Mouse (Mus musculus) forebrain, embryonic 13.5 days (tissue): ENCODE results near the gene Fgfr1op. TPM values are rescaled to one million over a fixed set of nuclear protein-coding genes. Genes with fewer than 3 reads are reported as not detected.

Experiments
- ATAC-seq: fragments of 200-750 bp; cut with Nextera tagmentation; 2 replicates; pipeline ENCODE4 v1.8.0; 2017
- H3K27ac ChIP-seq: fragments of 300-500 bp; sonication (generic); 2 replicates; pipeline ENCODE4 v1.5.1; 2015; ENCODE audit warnings: inconsistent platforms, mild to moderate bottlenecking, moderate library complexity
- H3K27me3 ChIP-seq: fragments of 300-500 bp; sonication (generic); 2 replicates; pipeline ENCODE4 v1.6.1; 2015; ENCODE audit warnings: mild to moderate bottlenecking, inconsistent platforms
- H3K36me3 ChIP-seq: fragments of 300-500 bp; sonication (generic); 2 replicates; pipeline ENCODE4 v1.6.1; 2015; ENCODE audit warnings: mild to moderate bottlenecking, inconsistent platforms; ENCODE audit not compliant: poor library complexity, severe bottlenecking
- H3K4me1 ChIP-seq: fragments of 300-500 bp; sonication (generic); 2 replicates; pipeline ENCODE4 v1.6.1; 2015; ENCODE audit warnings: inconsistent platforms
- H3K4me2 ChIP-seq: fragments of 300-500 bp; sonication (generic); 2 replicates; pipeline ENCODE4 v1.6.1; 2015; ENCODE audit warnings: inconsistent platforms, mild to moderate bottlenecking, moderate library complexity
- H3K4me3 ChIP-seq: fragments of 300-500 bp; sonication (generic); 2 replicates; pipeline ENCODE4 v1.5.1; 2015; ENCODE audit warnings: mild to moderate bottlenecking, inconsistent platforms
- H3K9ac ChIP-seq: fragments of 300-500 bp; sonication (generic); 2 replicates; pipeline ENCODE4 v1.6.1; 2015; ENCODE audit warnings: mild to moderate bottlenecking, inconsistent platforms
- H3K9me3 ChIP-seq: fragments of 300-500 bp; sonication (generic); replicated peaks from 2 replicates; pipeline ENCODE4 v1.6.1; 2016; ENCODE audit warnings: inconsistent platforms
- WGBS: fragments of 180-500 bp; shearing (Covaris S2); methylation state at CpG from one replicate; pipeline ENCODE4 v1.1.7; 2015; 5-methylcytosine and 5-hydroxymethylcytosine counted together
- polyA plus RNA-seq: library from polyadenylated mRNA; unstranded; fragments of >200 nt; fragmentation: Nextera tagmentation; extraction: Ambion mirVana; gene quantifications from 2 replicates; pipeline ENCODE4 v1.2.1, GENCODE M21; 2015

The Fgfr1op gene
- polyA plus RNA-seq, 1 experiment from 2014 or later, result 28.8 TPM

DNA sequence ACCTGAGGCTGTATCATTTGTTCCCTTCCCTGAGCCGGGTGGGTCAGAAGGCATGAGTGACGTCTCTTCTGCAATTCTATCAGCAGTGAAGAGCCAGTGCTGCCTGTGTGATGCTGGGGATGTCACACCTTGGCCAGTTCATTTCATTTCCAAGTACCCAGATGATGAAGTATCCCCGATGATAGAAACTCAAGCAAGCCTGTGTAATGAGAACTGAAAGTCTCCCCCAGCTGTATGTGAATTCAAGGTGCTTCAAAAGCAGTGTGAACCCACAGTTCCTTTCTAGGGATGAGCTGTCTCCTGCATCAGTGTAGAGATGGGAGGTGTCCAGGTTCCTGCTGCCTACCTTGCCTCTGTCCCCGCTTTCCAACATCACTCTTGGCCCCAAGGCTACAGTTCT lies 69.2 kb downstream of the Fgfr1op start:
- WGBS, result 88% methylated on average over 4 of the region's 4 CpGs
- H3K9me3 ChIP-seq, result no peaks in the 10 kb centered on the region
- ATAC-seq, result no peak

DNA sequence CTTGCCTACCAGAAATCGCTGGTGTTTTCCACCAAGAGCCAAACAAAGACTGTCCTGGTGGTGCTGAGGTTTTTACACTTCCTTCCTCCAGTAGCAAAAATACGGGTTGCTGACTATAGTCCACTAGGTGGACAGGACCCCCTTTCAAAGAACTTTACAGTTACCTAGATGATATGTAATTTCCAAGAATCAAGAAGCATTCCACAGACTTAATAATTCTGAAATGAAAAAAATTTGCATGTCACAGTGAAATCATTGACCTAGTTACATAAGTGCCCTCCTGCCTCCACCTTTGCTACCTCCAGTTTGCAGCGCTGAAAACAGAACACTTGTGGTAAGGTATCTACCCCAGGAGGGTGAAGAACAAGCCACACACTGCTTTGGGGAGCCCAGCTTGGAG lies 70.4 kb downstream of the Fgfr1op start, which contains the start of gene Ccr6:
TSS of gene Ccr6 (plus strand) at position 301 of the 400 bp plus-strand sequence.
- H3K9me3 ChIP-seq, result no peaks in the 10 kb centered on the region
- H3K4me3 ChIP-seq, result no peak within 1 kb of the TSS
- ATAC-seq, result no peak
- H3K27me3 ChIP-seq, result 0 out of 2 replicates have a peak, but pooled peaks cover 3% of the 10 kb centered on the region
- H3K36me3 ChIP-seq, result no peaks in the 10 kb centered on the region
- no peaks in the 10 kb centered on the region for H3K4me1 ChIP-seq
- no peak within 1 kb of the TSS for H3K4me2 ChIP-seq
- H3K9ac ChIP-seq, result no peak within 1 kb of the TSS
- WGBS, result 83% methylated on average over 3 of the region's 3 CpGs
- no peak within 1 kb of the TSS for H3K27ac ChIP-seq

More for the DNA sequence above, 69.2 kb downstream of the Fgfr1op start:
- no peaks in the 10 kb centered on the region for H3K4me1 ChIP-seq
- no peak overlapping the region for H3K4me2 ChIP-seq
- no peak overlapping the region for H3K27ac ChIP-seq
- no peaks in the 10 kb centered on the region for H3K36me3 ChIP-seq
- H3K4me3 ChIP-seq, result no peak overlapping the region
- H3K9ac ChIP-seq, result no peak overlapping the region
- 0 out of 2 replicates have a peak, but pooled peaks cover 3% of the 10 kb centered on the region for H3K27me3 ChIP-seq

DNA sequence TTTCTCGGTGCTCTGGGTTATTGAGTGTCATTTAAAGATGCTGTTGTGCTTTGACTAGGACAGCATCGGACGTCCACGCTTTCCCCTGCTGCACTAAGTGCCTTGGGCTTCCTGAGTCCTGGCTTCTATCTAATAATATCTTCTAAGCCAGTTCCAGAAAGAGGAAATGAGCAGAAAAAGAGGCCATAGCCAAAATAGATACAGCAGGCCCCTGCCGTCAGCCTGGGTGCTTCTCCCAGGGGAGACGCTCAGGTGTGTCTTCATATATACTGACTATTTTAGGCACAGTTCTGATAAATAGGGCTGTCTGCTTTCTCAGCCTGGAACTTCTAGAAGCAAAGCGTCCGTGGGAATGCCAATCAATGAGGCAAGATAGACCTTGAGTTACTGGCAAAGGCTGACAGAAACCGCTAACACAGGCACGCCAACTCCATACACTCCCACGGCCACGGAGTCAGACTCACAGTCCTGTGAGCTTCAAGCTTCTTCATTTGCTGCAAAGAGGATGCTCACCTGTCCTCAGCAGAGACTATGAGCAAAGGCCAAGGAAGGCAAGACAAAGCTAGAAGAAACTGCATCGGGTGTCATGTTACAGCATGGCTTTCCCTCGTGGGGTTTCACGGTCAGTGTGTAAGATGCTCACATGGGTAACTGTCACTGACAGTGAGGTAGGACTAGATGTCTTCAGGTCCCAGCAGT lies 72.9 kb downstream of the Fgfr1op start:
- no peak overlapping the region for H3K27ac ChIP-seq
- no peaks in the 10 kb centered on the region for H3K4me1 ChIP-seq
- 0 out of 2 replicates have a peak, but pooled peaks cover 3% of the 10 kb centered on the region for H3K27me3 ChIP-seq
- H3K9ac ChIP-seq, result no peak overlapping the region
- no peak overlapping the region for H3K4me3 ChIP-seq
- no peak overlapping the region for H3K4me2 ChIP-seq
- WGBS, result 85% methylated on average over 15 of the region's 15 CpGs
- H3K9me3 ChIP-seq, result no peaks in the 10 kb centered on the region
- no peaks in the 10 kb centered on the region for H3K36me3 ChIP-seq
- ATAC-seq, result no peak

DNA sequence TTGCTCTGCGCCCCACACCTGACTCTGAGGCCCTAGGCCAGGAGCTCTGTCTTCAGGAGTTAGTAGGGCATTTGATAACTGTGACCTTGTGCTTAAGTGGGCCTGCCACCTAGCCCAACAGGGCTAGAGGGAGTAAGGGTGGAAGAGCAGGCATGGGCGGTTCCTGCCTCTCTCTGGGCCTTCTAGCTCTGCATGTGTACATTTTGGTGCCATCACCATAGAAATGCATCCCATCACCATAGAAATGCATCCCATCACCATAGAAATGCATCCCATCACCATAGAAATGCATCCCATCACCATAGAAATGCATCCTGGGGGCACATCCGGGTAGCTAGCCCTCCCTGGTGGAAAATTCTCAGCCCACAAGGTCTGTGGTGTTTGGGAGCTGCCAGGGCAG lies 74.3 kb downstream of the Fgfr1op start:
- Histone ChIP-seq H3K4me2 (no peak overlapping the region), H3K9ac (no peak overlapping the region), H3K36me3 (no peaks in the 10 kb centered on the region), H3K27ac (no peak overlapping the region), H3K27me3 (0 out of 2 replicates have a peak, but pooled peaks cover 6% of the 10 kb centered on the region), H3K9me3 (no peaks in the 10 kb centered on the region), H3K4me3 (no peak overlapping the region), H3K4me1 (no peaks in the 10 kb centered on the region)
- 80% methylated on average over 3 of the region's 3 CpGs for WGBS
- no peak for ATAC-seq

DNA sequence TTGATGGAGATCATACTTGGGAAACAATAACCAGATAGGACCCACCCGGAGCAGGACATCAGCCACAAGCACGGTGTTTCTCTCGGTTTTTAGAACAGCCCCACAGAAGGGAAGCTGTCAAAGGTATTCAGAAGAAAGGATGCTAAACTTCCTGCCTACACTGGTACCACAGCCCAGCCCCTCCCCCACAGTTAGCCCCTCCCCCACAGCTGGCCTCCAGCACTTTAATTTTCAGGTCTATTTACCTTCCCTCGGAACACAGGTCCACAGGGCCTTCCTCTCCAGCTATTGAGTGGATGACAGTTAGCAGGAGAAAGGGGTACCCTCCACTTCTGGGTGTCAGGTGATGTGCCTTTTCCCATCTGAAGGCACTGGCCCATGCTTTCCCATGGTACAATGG lies 75.2 kb downstream of the Fgfr1op start:
- Histone ChIP-seq H3K4me1 (no peaks in the 10 kb centered on the region), H3K4me2 (no peak overlapping the region)
- no peak for ATAC-seq

DNA sequence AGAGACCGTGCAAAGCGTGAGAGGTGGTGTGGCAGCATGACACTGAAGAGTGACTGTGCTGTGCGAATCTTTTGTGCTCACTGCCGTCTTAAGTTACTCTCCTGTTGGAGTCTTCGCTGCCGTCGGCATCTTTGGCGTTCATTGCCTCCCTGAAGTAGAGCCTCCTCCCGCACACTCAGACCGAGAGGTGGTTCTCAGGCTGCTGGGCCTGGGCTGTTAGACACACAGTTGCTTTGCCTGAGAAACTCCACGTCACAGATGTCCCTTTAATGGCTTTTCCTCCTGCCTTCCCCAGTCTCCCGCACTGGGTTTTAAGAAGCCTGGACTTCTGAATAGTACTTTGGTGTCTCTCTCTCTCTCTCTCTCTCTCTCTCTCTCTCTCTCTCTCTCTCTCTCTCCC lies 76.3 kb downstream of the Fgfr1op start:
- Histone ChIP-seq H3K9ac (no peak overlapping the region), H3K27ac (no peak overlapping the region), H3K4me3 (no peak overlapping the region), H3K36me3 (no peaks in the 10 kb centered on the region), H3K9me3 (no peaks in the 10 kb centered on the region), H3K4me1 (no peaks in the 10 kb centered on the region), H3K4me2 (no peak overlapping the region), H3K27me3 (0 out of 2 replicates have a peak, but pooled peaks cover 4% of the 10 kb centered on the region)
- no peak for ATAC-seq
- WGBS, result 74% methylated on average over 12 of the region's 12 CpGs

More for the DNA sequence above, 75.2 kb downstream of the Fgfr1op start:
- H3K9ac ChIP-seq, result no peak overlapping the region
- no peak overlapping the region for H3K27ac ChIP-seq
- no peak overlapping the region for H3K4me3 ChIP-seq
- no peaks in the 10 kb centered on the region for H3K9me3 ChIP-seq
- no peaks in the 10 kb centered on the region for H3K36me3 ChIP-seq
- 0 out of 2 replicates have a peak, but pooled peaks cover 4% of the 10 kb centered on the region for H3K27me3 ChIP-seq
- 77% methylated on average over 4 of the region's 4 CpGs for WGBS

DNA sequence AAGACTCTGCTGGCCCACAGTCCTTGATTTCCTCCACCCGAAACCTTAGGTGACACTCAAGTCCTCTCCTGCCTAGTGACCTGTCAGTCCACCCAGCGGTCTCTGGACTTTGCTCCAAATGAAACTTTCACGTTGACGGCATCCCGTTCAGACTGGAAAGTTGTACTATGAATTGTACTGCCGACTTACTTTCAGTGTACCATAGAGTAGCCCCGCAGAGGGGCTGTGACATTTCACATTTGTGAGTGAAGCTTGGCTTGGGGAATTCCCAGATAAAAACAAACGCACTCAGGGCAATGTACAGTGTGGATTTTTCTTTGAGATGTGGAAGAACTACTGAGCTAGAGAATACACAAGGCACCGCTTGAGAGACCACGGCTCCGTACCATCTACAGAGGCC lies 76.9 kb downstream of the Fgfr1op start:
- H3K9ac ChIP-seq, result no peak overlapping the region
- H3K4me3 ChIP-seq, result no peak overlapping the region
- ATAC-seq, result no peak
- H3K4me2 ChIP-seq, result no peak overlapping the region
- H3K4me1 ChIP-seq, result no peaks in the 10 kb centered on the region
- H3K9me3 ChIP-seq, result no peaks in the 10 kb centered on the region
- H3K27ac ChIP-seq, result no peak overlapping the region
- 93% methylated on average over 11 of the region's 11 CpGs for WGBS
- 0 out of 2 replicates have a peak, but pooled peaks cover 4% of the 10 kb centered on the region for H3K27me3 ChIP-seq
- H3K36me3 ChIP-seq, result no peaks in the 10 kb centered on the region

DNA sequence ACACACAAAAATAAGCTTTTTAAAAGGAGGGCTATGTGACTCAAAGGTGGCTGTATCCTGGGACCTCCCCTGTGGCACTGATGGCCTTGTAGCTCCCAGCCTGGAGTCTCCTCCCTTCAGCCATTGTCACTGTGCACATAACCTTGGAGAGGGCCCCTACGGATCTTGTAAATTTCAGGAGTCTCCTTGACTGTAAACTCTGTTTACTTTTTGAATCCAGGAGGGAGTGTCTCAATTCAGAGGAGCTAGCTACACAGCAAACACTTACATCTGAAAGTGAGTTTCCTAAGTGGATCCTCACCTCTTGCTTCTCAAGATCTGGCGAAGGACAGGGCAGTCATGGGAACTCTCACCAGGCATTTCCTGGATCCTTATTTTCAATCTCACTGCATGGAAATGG lies 78.8 kb downstream of the Fgfr1op start:
- Histone ChIP-seq H3K9me3 (no peaks in the 10 kb centered on the region), H3K4me1 (no peaks in the 10 kb centered on the region), H3K9ac (no peak overlapping the region), H3K27me3 (0 out of 2 replicates have a peak, but pooled peaks cover 4% of the 10 kb centered on the region), H3K36me3 (no peaks in the 10 kb centered on the region), H3K27ac (no peak overlapping the region), H3K4me2 (no peak overlapping the region), H3K4me3 (no peak overlapping the region)
- no peak for ATAC-seq
- WGBS, result 80% methylated on average over 2 of the region's 2 CpGs

DNA sequence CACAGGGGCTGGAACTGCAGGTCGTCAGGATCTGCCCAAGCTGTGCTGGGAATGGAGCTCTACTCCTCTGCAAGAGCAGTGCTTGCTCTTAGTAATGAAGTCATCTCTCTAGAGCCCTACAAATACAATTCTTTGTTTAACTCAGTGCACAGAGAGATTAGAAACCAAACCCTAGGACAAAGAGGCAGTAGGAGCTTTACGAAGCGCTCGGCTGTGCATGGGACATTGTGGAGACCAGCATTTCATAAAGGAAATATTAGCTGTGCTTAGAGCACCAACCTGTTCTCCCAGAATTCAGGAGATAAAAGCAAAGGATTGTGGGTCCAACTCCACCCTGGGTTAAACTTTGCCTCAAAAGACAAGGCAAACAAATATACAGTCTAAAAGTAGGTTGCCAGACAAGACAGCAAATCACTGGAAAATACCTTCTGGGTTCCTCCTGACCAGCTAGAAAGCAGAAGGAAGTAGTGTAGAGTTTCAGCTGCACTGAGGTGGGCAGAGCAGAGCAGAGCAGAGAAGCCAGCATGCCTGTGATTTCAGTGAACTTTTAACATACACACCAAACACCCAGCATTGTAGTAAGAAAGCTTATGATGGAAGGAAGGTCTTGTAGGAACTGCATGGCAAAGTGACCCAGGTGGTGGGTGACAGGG lies 80.9 kb downstream of the Fgfr1op start:
- Histone ChIP-seq H3K4me1 (no peaks in the 10 kb centered on the region), H3K4me2 (no peak overlapping the region), H3K27me3 (0 out of 2 replicates have a peak, but pooled peaks cover 4% of the 10 kb centered on the region), H3K27ac (no peak overlapping the region), H3K9ac (no peak overlapping the region), H3K4me3 (no peak overlapping the region), H3K36me3 (no peaks in the 10 kb centered on the region), H3K9me3 (no peaks in the 10 kb centered on the region)
- no peak for ATAC-seq
- 69% methylated on average over 4 of the region's 4 CpGs for WGBS

Other genes with a start within 250 kb of the Fgfr1op start
- 0.40 and 0.45 TPM in 2 replicates for gene Tagap, start 239.5 kb upstream of the Fgfr1op start, polyA plus RNA-seq
- 62.4 and 75.4 TPM in 2 replicates for gene Rsph3a, start 219.9 kb upstream of the Fgfr1op start, polyA plus RNA-seq
- gene Gm49673, start 17.7 kb upstream of the Fgfr1op start, polyA plus RNA-seq, result 0.21 TPM in 1 of 2 replicates, not detected in the other
- 10.3 and 10.9 TPM in 2 replicates for gene Rnaset2a, start 17.4 kb upstream of the Fgfr1op start, polyA plus RNA-seq
- gene Ccr6, start 70.5 kb downstream of the Fgfr1op start, polyA plus RNA-seq, result not detected in 2 replicates
- 219 and 228 TPM in 2 replicates for gene Mpc1, start 117.4 kb downstream of the Fgfr1op start, polyA plus RNA-seq
- 113 and 114 TPM in 2 replicates for gene Sft2d1, start 145.6 kb downstream of the Fgfr1op start, polyA plus RNA-seq
- 5.1 TPM in 2 replicates for gene Prr18, start 172.0 kb downstream of the Fgfr1op start, polyA plus RNA-seq
- gene T2, start 190.5 kb downstream of the Fgfr1op start, polyA plus RNA-seq, result 0.41 and 0.53 TPM in 2 replicates